In genomic region chr1:166160569-166161445, GRCm38 (mm10) we compare ENCODE assay signal across 8 mouse cellular contexts. TPM values are rescaled to one million over a fixed set of nuclear protein-coding genes. Genes with fewer than 3 reads are reported as not detected.
DNase-seq lines count a peak whose midpoint lies in the region; ATAC-seq and TF ChIP-seq lines count a peak whose summit lies in the region.

No protein-coding gene starts in this region.

- H3K36me3 ChIP-seq in ES-E14 (ENCODE audit: control insufficient read depth, insufficient read depth, low read length, poor library complexity, severe bottlenecking), result peaks cover 32% of the 10 kb centered on the region
- H3K36me3 ChIP-seq in lung, postnatal 0 days (ENCODE audit: insufficient read depth, low read length), result no peaks in the 10 kb centered on the region

- 0 out of 2 replicates have a peak, but pooled peaks cover 11% of the 10 kb centered on the region for H3K27me3 ChIP-seq in lung, postnatal 0 days (replicated peaks; ENCODE audit: insufficient read depth, low read length)

- H3K4me2 ChIP-seq in lung, postnatal 0 days (replicated peaks; ENCODE audit: low read depth, low read length), result no peak overlapping the region

- no peak for TF ChIP-seq EP300 in lung, postnatal 0 days (IDR thresholded peaks at IDR 0.05)

- peak; percentile 95 for TF ChIP-seq CTCF in lung, postnatal 0 days (IDR thresholded peaks at IDR 0.05)

- DNase-seq in ES-E14 (ENCODE audit: low read depth, low spot score), result peak; percentile 69
- DNase-seq in c-Kit-negative CD71-positive TER-119-positive erythroid progenitor cells, embryonic 14.5 days (ENCODE audit: low read depth, low spot score), result peak; percentile 15
- DNase-seq in heart, postnatal 10 days, result peak; percentile 73 to 87
- DNase-seq in kidney, postnatal 25 days, result peak; percentile 61 to 79
- peak; percentile 85 for DNase-seq in lung, postnatal 0 days (ENCODE audit: low spot score)
- peak; percentile 86 for DNase-seq in retina, postnatal 1 day
- peak; percentile 37 for DNase-seq in urinary bladder, postnatal 10 days (ENCODE audit: low spot score)

- peak; percentile 64 for ATAC-seq in erythroid progenitor cell, adult 5-6 weeks (replicated peaks; ENCODE audit: low FRiP score, poor library complexity, severe bottlenecking)
- ATAC-seq in lung, postnatal 0 days, result peak; percentile 74

- intact Hi-C loops in heart, postnatal 10 days (cut with DNase I), result loop anchor here (1.0 to 5.0 kb wide), 3 partner anchors 96 to 199 kb away; no protein-coding TSS in a partner anchor

- no peak overlapping the region for H3K4me3 ChIP-seq in ES-E14 (ENCODE audit: insufficient read depth in 1 of 2, low read depth in 1 of 2, low read length in 2 of 2, poor library complexity in 1 of 2, severe bottlenecking in 1 of 2)
- H3K4me3 ChIP-seq in lung, postnatal 0 days (ENCODE audit: low read depth, low read length), result no peak overlapping the region

- 17% methylated on average over 24 of the region's 24 CpGs for WGBS in lung, postnatal 0 days

- in situ Hi-C loops in ES-E14 (cut with MboI; ENCODE audit: low sequenced_read_pairs in 2 of 2, unreplicated experiment in 2 of 2), result loop anchor here (5.0 to 10.0 kb wide), 2 partner anchors 154 to 156 kb away; no protein-coding TSS in a partner anchor

- H3K9me3 ChIP-seq in ES-E14 (ENCODE audit: control insufficient read depth, insufficient read depth, low read depth, low read length), result peaks cover 3% of the 10 kb centered on the region; the same call in 1 of the 2 replicates
- H3K9me3 ChIP-seq in lung, postnatal 0 days (ENCODE audit: low read length), result no peaks in the 10 kb centered on the region

- H3K9ac ChIP-seq in ES-E14 (ENCODE audit: insufficient read depth, low read depth, low read length, poor library complexity, severe bottlenecking), result no peak overlapping the region
- H3K9ac ChIP-seq in lung, postnatal 0 days (replicated peaks; ENCODE audit: low read depth), result no peak overlapping the region

- no peak overlapping the region; the same call in 1 of the 2 replicates for H3K27ac ChIP-seq in ES-E14 (ENCODE audit: insufficient read depth, low read depth, low read length, poor library complexity, severe bottlenecking)
- no peak overlapping the region for H3K27ac ChIP-seq in lung, postnatal 0 days (ENCODE audit: low read length)

- H3K4me1 ChIP-seq in ES-E14 (ENCODE audit: control insufficient read depth in 2 of 2, insufficient read depth in 2 of 2, low read length in 2 of 2, poor library complexity in 1 of 2), result peaks cover 6 to 23% of the 10 kb centered on the region in 2 experiments; a peak in 3 of 4 replicates
- H3K4me1 ChIP-seq in lung, postnatal 0 days (ENCODE audit: insufficient read depth, low read depth, low read length), result no peaks in the 10 kb centered on the region

TF ChIP-seq in ES-E14, 5 proteins besides CTCF, POLR2A, EP300 and RAD21:
- peak; percentile 95 for TF ChIP-seq ZC3H11A (IDR thresholded peaks at IDR 0.05; ENCODE audit: borderline replicate concordance, low read depth, low read length)
- no peak for TF ChIP-seq HCFC1 (IDR thresholded peaks at IDR 0.05; ENCODE audit: borderline replicate concordance, insufficient read depth, low read length)
- no peak for TF ChIP-seq CHD2 (IDR thresholded peaks at IDR 0.05; ENCODE audit: low read depth, low read length)
- no peak for TF ChIP-seq ZNF384 (IDR thresholded peaks at IDR 0.05; ENCODE audit: low read depth, low read length)
TF ChIP-seq in ES-E14: peak in this region for 1.

RNA-seq across cellular contexts. Expression of gene Gpa33, which starts 30.8 kb away (rescaled TPM):
- 68.0 and 204 TPM in 2 replicates for total RNA-seq in ES-E14 (2012; rRNA removed)
- not detected in 2 replicates for total RNA-seq in erythroid progenitor cell, adult 5-6 weeks (2015; ENCODE audit: low replicate concordance)
- total RNA-seq in erythroid progenitor cell, adult 5-6 weeks (2017; ENCODE audit: low replicate concordance), result not detected in 2 replicates
- not detected for total RNA-seq in heart, postnatal 10 days (2021)
- polyA plus RNA-seq in lung, postnatal 0 days (2015; fragmentation: Nextera tagmentation; extraction: Ambion mirVana), result 0.12 TPM in 1 of 2 replicates, not detected in the other

RNA-seq across cellular contexts. Expression of gene Dusp27, which starts 33.1 kb away (rescaled TPM):
- 60.2 and 69.4 TPM in 2 replicates for total RNA-seq in ES-E14 (2012; rRNA removed)
- total RNA-seq in erythroid progenitor cell, adult 5-6 weeks (2015; ENCODE audit: low replicate concordance), result not detected in 2 replicates
- not detected in 2 replicates for total RNA-seq in erythroid progenitor cell, adult 5-6 weeks (2017; ENCODE audit: low replicate concordance)
- 10 to 100 TPM; 53.6 to 60.3 TPM for total RNA-seq in heart, postnatal 10 days (2021)
- 0.75 and 0.86 TPM in 2 replicates for polyA plus RNA-seq in lung, postnatal 0 days (2015; fragmentation: Nextera tagmentation; extraction: Ambion mirVana)

Comparison
In these comparisons a context has a peak if more than half of its experiments do, and no peak if none do; other contexts are left out.
1. DNase-seq: peak in every context shown above with its lines; median percentile 86 in retina, postnatal 1 day; 85 in lung, postnatal 0 days; 80 in heart, postnatal 10 days; 70 in kidney, postnatal 25 days; 69 in ES-E14; 37 in urinary bladder, postnatal 10 days; 15 in c-Kit-negative CD71-positive TER-119-positive erythroid progenitor cells, embryonic 14.5 days.
2. RNA of gene Gpa33, which starts 30.8 kb away (total RNA-seq): 68.0 to 204 TPM in ES-E14; not detected in heart, postnatal 10 days and not detected in erythroid progenitor cell, adult 5-6 weeks; every median in the first group is over 10 times any median in the second.
3. RNA of gene Dusp27, which starts 33.1 kb away (total RNA-seq): 53.6 to 60.3 TPM in heart, postnatal 10 days and 60.2 to 69.4 TPM in ES-E14; not detected in erythroid progenitor cell, adult 5-6 weeks; every median in the first group is over 10 times any median in the second.